ENCODE assay signal across 24 mouse cellular contexts in genomic region chr17:36503910-36504309, GRCm38 (mm10). TPM values are rescaled to one million over a fixed set of nuclear protein-coding genes. Genes with fewer than 3 reads are reported as not detected.
"Had no signal": no experiment of that assay in that cellular context is flagged by ENCODE, and none has a peak within 500 bp of the region (broad histone marks: within the 10 kb centered on the region; RNA-seq: fewer than 3 reads in every experiment).

No protein-coding gene starts in this region.

- H3K9ac ChIP-seq: neural tube, embryonic 13.5 days; neural tube, embryonic 15.5 days; stomach, embryonic 15.5 days had no signal

- H3K4me2 ChIP-seq: neural tube, embryonic 13.5 days; neural tube, embryonic 15.5 days; stomach, embryonic 15.5 days had no signal

- H3K4me1 ChIP-seq: neural tube, embryonic 13.5 days; neural tube, embryonic 15.5 days; stomach, embryonic 15.5 days had no signal

- H3K4me3 ChIP-seq: neural tube, embryonic 13.5 days; neural tube, embryonic 15.5 days; stomach, embryonic 15.5 days had no signal

- H3K9me3 ChIP-seq: neural tube, embryonic 13.5 days; neural tube, embryonic 15.5 days; stomach, embryonic 15.5 days had no signal

- H3K36me3 ChIP-seq: neural tube, embryonic 13.5 days; neural tube, embryonic 15.5 days; stomach, embryonic 15.5 days had no signal

- H3K27ac ChIP-seq: neural tube, embryonic 13.5 days; neural tube, embryonic 15.5 days; stomach, embryonic 15.5 days; stomach, postnatal 0 days had no signal

- H3K27me3 ChIP-seq: neural tube, embryonic 13.5 days; neural tube, embryonic 15.5 days; stomach, embryonic 15.5 days had no signal

- DNase-seq: retina, postnatal 1 day; right cerebral cortex, adult 18-20 months; right cerebral cortex, postnatal 14 days; right cerebral cortex, postnatal 25 days; right cerebral cortex, postnatal 4 days; spleen, adult 18-20 months; thymus, adult 18-20 months; thymus, adult 2 months; thymus, postnatal 14 days; thymus, postnatal 25 days; thymus, postnatal 36 days; thymus, postnatal 4 days had no signal

RNA-seq across cellular contexts. Expression of gene H2-M10.4, which starts 41.8 kb away (rescaled TPM):
- polyA plus RNA-seq: neural tube, embryonic 13.5 days; neural tube, embryonic 14.5 days; neural tube, embryonic 15.5 days; small intestine, adult 2 months; spleen, adult 2 months; stomach, embryonic 14.5 days; stomach, embryonic 15.5 days; stomach, embryonic 16.5 days; stomach, postnatal 0 days; testis, adult 2 months; thymus, adult 2 months; thymus, postnatal 0 days; urinary bladder, adult 2 months had no signal

RNA-seq across cellular contexts. Expression of gene H2-M11, which starts 43.0 kb away (rescaled TPM):
- polyA plus RNA-seq: neural tube, embryonic 14.5 days; neural tube, embryonic 15.5 days; small intestine, adult 2 months; spleen, adult 2 months; stomach, embryonic 14.5 days; stomach, embryonic 15.5 days; stomach, embryonic 16.5 days; stomach, postnatal 0 days; testis, adult 2 months; thymus, adult 2 months; thymus, postnatal 0 days; urinary bladder, adult 2 months had no signal
